Comparison of ENCODE assay signal across 11 mouse cellular contexts in the genomic region with DNA sequence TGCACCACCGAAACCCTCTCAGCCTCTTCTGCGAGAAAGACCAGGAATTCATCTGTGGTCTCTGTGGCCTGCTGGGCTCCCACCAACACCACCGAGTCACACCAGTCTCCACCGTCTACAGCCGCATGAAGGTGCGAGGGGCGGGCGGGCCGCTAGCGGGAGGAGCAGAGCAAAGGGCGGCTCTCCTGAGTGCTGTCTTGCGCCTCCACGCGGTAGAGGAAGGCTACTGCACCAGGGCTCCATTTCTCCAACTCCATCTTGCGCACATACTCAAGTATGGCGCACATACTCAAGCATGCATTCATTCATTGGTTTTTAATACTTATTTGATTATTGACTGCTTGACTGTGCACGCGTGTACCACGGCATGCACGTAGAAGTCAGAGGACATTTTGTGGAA. TPM values are rescaled to one million over a fixed set of nuclear protein-coding genes. Genes with fewer than 3 reads are reported as not detected.
DNase-seq lines count a peak whose midpoint lies in the region; ATAC-seq and TF ChIP-seq lines count a peak whose summit lies in the region.
"Had no signal": no experiment of that assay in that cellular context is flagged by ENCODE, and none has a peak within 500 bp of the region (broad histone marks: within the 10 kb centered on the region; RNA-seq: fewer than 3 reads in every experiment).

No protein-coding gene starts in this region.

- DNase-seq in forebrain, embryonic 10.5 days (ENCODE audit: extremely low spot score, low spot score) = peak; percentile 47
- DNase-seq in lung, embryonic 14.5 days = peak; percentile 26
- no peak for DNase-seq in lung, postnatal 4 days
- DNase-seq in c-Kit-positive CD71-positive TER-119-positive erythroid progenitor cells, embryonic 14.5 days (ENCODE audit: low spot score) = peak; percentile 26
- peak; percentile 50 for DNase-seq in liver, postnatal 0 days
- no peak for DNase-seq in natural killer cell, adult 2 months (ENCODE audit: low spot score in 2 of 2)
- no peak for DNase-seq in right cerebral cortex, postnatal 4 days

- H3K4me2 ChIP-seq in forebrain, embryonic 15.5 days (replicated peaks) = no peak overlapping the region
- no peak overlapping the region for H3K4me2 ChIP-seq in lung, embryonic 14.5 days
- no peak overlapping the region for H3K4me2 ChIP-seq in liver, postnatal 0 days (ENCODE audit: low read depth, low read length)
- H3K4me2 ChIP-seq: lung, embryonic 15.5 days had no signal

- H3K4me1 ChIP-seq in forebrain, embryonic 10.5 days = no peaks in the 10 kb centered on the region
- no peaks in the 10 kb centered on the region for H3K4me1 ChIP-seq in forebrain, embryonic 15.5 days
- no peaks in the 10 kb centered on the region for H3K4me1 ChIP-seq in lung, embryonic 14.5 days (ENCODE audit: insufficient read depth)
- H3K4me1 ChIP-seq in liver, postnatal 0 days (ENCODE audit: insufficient read depth) = no peaks in the 10 kb centered on the region
- H3K4me1 ChIP-seq: lung, embryonic 15.5 days had no signal

- no peak overlapping the region for H3K9ac ChIP-seq in forebrain, embryonic 15.5 days (replicated peaks)
- no peak overlapping the region for H3K9ac ChIP-seq in lung, embryonic 14.5 days
- no peak overlapping the region for H3K9ac ChIP-seq in liver, postnatal 0 days (replicated peaks)
- H3K9ac ChIP-seq: lung, embryonic 15.5 days had no signal

- 18% methylated on average over 20 of the region's 20 CpGs for WGBS in forebrain, embryonic 10.5 days
- 18% methylated on average over 20 of the region's 20 CpGs for WGBS in forebrain, embryonic 15.5 days
- WGBS in lung, embryonic 14.5 days = 19% methylated on average over 20 of the region's 20 CpGs
- WGBS in liver, postnatal 0 days (ENCODE audit: insufficient replicate concordance) = 20% methylated on average over 20 of the region's 20 CpGs

- no peak for ATAC-seq in forebrain, embryonic 15.5 days (replicated peaks)
- no peak for ATAC-seq in lung, embryonic 14.5 days (ENCODE audit: insufficient read depth)
- no peak for ATAC-seq in liver, postnatal 0 days
- ATAC-seq: inflammation-experienced regulatory T-cells, adult 6 months had no signal

- H3K27ac ChIP-seq in forebrain, embryonic 10.5 days = no peak overlapping the region
- no peak overlapping the region for H3K27ac ChIP-seq in forebrain, embryonic 15.5 days (replicated peaks)
- no peak overlapping the region for H3K27ac ChIP-seq in lung, embryonic 14.5 days (ENCODE audit: low read depth)
- no peak overlapping the region for H3K27ac ChIP-seq in liver, postnatal 0 days (ENCODE audit: low read depth)
- H3K27ac ChIP-seq: lung, embryonic 15.5 days had no signal

- peak; percentile 59 for TF ChIP-seq CTCF in lung, embryonic 14.5 days (IDR thresholded peaks at IDR 0.05; ENCODE audit: low read depth)
- TF ChIP-seq CTCF in liver, postnatal 0 days (IDR thresholded peaks at IDR 0.05; ENCODE audit: low read depth) = peak; percentile 58

- no peak for TF ChIP-seq EP300 in liver, postnatal 0 days (IDR thresholded peaks at IDR 0.05; ENCODE audit: low read depth)

- peaks cover 10% of the 10 kb centered on the region for H3K9me3 ChIP-seq in forebrain, embryonic 10.5 days
- H3K9me3 ChIP-seq in forebrain, embryonic 15.5 days = peaks cover 3% of the 10 kb centered on the region
- peaks cover 9% of the 10 kb centered on the region for H3K9me3 ChIP-seq in lung, embryonic 14.5 days (ENCODE audit: low read depth, low read length)
- no peaks in the 10 kb centered on the region for H3K9me3 ChIP-seq in liver, postnatal 0 days (ENCODE audit: low read length)
- H3K9me3 ChIP-seq: lung, embryonic 15.5 days had no signal

- H3K27me3 ChIP-seq in forebrain, embryonic 10.5 days (ENCODE audit: poor library complexity, severe bottlenecking) = peaks cover 30% of the 10 kb centered on the region
- no peaks in the 10 kb centered on the region for H3K27me3 ChIP-seq in forebrain, embryonic 15.5 days
- no peaks in the 10 kb centered on the region for H3K27me3 ChIP-seq in lung, embryonic 14.5 days (ENCODE audit: insufficient read depth, low read length)
- H3K27me3 ChIP-seq in liver, postnatal 0 days (ENCODE audit: insufficient read depth, low read length) = no peaks in the 10 kb centered on the region

- peak overlapping the region; percentile 3; the same call in 1 of the 2 replicates for H3K4me3 ChIP-seq in forebrain, embryonic 10.5 days
- no peak overlapping the region for H3K4me3 ChIP-seq in forebrain, embryonic 15.5 days
- no peak overlapping the region for H3K4me3 ChIP-seq in lung, embryonic 14.5 days (ENCODE audit: low read depth, low read length)
- H3K4me3 ChIP-seq in liver, postnatal 0 days (ENCODE audit: low read depth, low read length) = no peak overlapping the region
- H3K4me3 ChIP-seq: lung, embryonic 15.5 days had no signal

- no peaks in the 10 kb centered on the region; the same call in 1 of the 2 replicates for H3K36me3 ChIP-seq in forebrain, embryonic 10.5 days (replicated peaks)
- H3K36me3 ChIP-seq in forebrain, embryonic 15.5 days = no peaks in the 10 kb centered on the region
- H3K36me3 ChIP-seq in lung, embryonic 14.5 days (ENCODE audit: insufficient read depth) = no peaks in the 10 kb centered on the region
- no peaks in the 10 kb centered on the region for H3K36me3 ChIP-seq in liver, postnatal 0 days (replicated peaks; ENCODE audit: insufficient read depth, low read length)
- H3K36me3 ChIP-seq: lung, embryonic 15.5 days had no signal

RNA-seq across cellular contexts. Expression of a gene that starts 0.5 kb away (rescaled TPM):
- not detected in 2 replicates for polyA plus RNA-seq in forebrain, embryonic 10.5 days (2016; fragmentation: Nextera tagmentation; extraction: Ambion mirVana)
- polyA plus RNA-seq in forebrain, embryonic 15.5 days (2015; fragmentation: Nextera tagmentation; extraction: Ambion mirVana) = not detected in 2 replicates
- polyA plus RNA-seq in lung, embryonic 14.5 days (2014; fragmentation: Nextera tagmentation; extraction: Ambion mirVana) = not detected in 2 replicates
- polyA plus RNA-seq in liver, postnatal 0 days (2015; fragmentation: Nextera tagmentation; extraction: Ambion mirVana) = not detected in 2 replicates
- polyA plus RNA-seq: C2C12; inflammation-experienced regulatory T-cells, adult 6 months; lung, embryonic 15.5 days had no signal

RNA-seq across cellular contexts. Expression of a gene that starts 3.7 kb away (rescaled TPM):
- 0.22 TPM in 1 of 2 replicates, not detected in the other for polyA plus RNA-seq in forebrain, embryonic 10.5 days (2016; fragmentation: Nextera tagmentation; extraction: Ambion mirVana)
- 0.18 TPM in 1 of 2 replicates, not detected in the other for polyA plus RNA-seq in forebrain, embryonic 15.5 days (2015; fragmentation: Nextera tagmentation; extraction: Ambion mirVana)
- polyA plus RNA-seq in lung, embryonic 14.5 days (2014; fragmentation: Nextera tagmentation; extraction: Ambion mirVana) = 0.15 TPM in 1 of 2 replicates, not detected in the other
- polyA plus RNA-seq in liver, postnatal 0 days (2015; fragmentation: Nextera tagmentation; extraction: Ambion mirVana) = not detected in 2 replicates
- polyA plus RNA-seq: C2C12; inflammation-experienced regulatory T-cells, adult 6 months; lung, embryonic 15.5 days had no signal

RNA-seq across cellular contexts. Expression of a gene that starts 16.2 kb away (rescaled TPM):
- polyA plus RNA-seq in forebrain, embryonic 10.5 days (2016; fragmentation: Nextera tagmentation; extraction: Ambion mirVana) = 49.7 and 51.2 TPM in 2 replicates
- 40.3 and 40.7 TPM in 2 replicates for polyA plus RNA-seq in forebrain, embryonic 15.5 days (2015; fragmentation: Nextera tagmentation; extraction: Ambion mirVana)
- polyA plus RNA-seq in lung, embryonic 14.5 days (2014; fragmentation: Nextera tagmentation; extraction: Ambion mirVana) = 26.7 and 30.7 TPM in 2 replicates
- polyA plus RNA-seq in liver, postnatal 0 days (2015; fragmentation: Nextera tagmentation; extraction: Ambion mirVana) = 9.4 and 10.0 TPM in 2 replicates

RNA-seq across cellular contexts. Expression of a gene that starts 40.8 kb away (rescaled TPM):
- polyA plus RNA-seq in forebrain, embryonic 10.5 days (2016; fragmentation: Nextera tagmentation; extraction: Ambion mirVana) = 19.5 and 20.4 TPM in 2 replicates
- 13.2 and 13.7 TPM in 2 replicates for polyA plus RNA-seq in forebrain, embryonic 15.5 days (2015; fragmentation: Nextera tagmentation; extraction: Ambion mirVana)
- 18.9 and 19.1 TPM in 2 replicates for polyA plus RNA-seq in lung, embryonic 14.5 days (2014; fragmentation: Nextera tagmentation; extraction: Ambion mirVana)
- 3.2 and 3.5 TPM in 2 replicates for polyA plus RNA-seq in liver, postnatal 0 days (2015; fragmentation: Nextera tagmentation; extraction: Ambion mirVana)

Comparison
In these comparisons a context has a peak if more than half of its experiments do, and no peak if none do; other contexts are left out.
1. DNase-seq: peak in forebrain, embryonic 10.5 days (single experiment), lung, embryonic 14.5 days (single experiment), c-Kit-positive CD71-positive TER-119-positive erythroid progenitor cells, embryonic 14.5 days (single experiment) and liver, postnatal 0 days (single experiment); none in lung, postnatal 4 days (0 of 2), natural killer cell, adult 2 months (0 of 2) and right cerebral cortex, postnatal 4 days (single experiment).